Mouse (Mus musculus): ENCODE data around the gene Vmp1. TPM values are rescaled to one million over a fixed set of nuclear protein-coding genes. Genes with fewer than 3 reads are reported as not detected.
A peak's percentile ranks its signal among the peaks of the same experiment; 100 is the strongest.

Gene Vmp1
- polyA plus RNA-seq, 1 experiment from 2014 or later = 99.7 TPM

GRCm38 (mm10) chr11:86571047-86571855, 112.4 kb downstream of the Vmp1 start:
- DNase-seq (ENCODE audit: low spot score) (peak; percentile 70), ATAC-seq (replicated peaks; ENCODE audit: insufficient number of reproducible peaks, low FRiP score, low TSS enrichment, low read depth) (peak; percentile 61)
- H3K4me2 ChIP-seq (ENCODE audit: low read depth, low read length) = no peak overlapping the region
- H3K36me3 ChIP-seq (replicated peaks; ENCODE audit: control insufficient read depth, insufficient read depth, low read depth, low read length) = no peaks in the 10 kb centered on the region
- H3K9ac ChIP-seq (replicated peaks; ENCODE audit: low read length) = no peak overlapping the region; the same call in 1 of the 2 replicates
- H3K4me1 ChIP-seq (ENCODE audit: control insufficient read depth, insufficient read depth, low read length) = no peaks in the 10 kb centered on the region; the same call in 1 of the 2 replicates
- no peaks in the 10 kb centered on the region for H3K9me3 ChIP-seq (replicated peaks; ENCODE audit: control insufficient read depth, low read length)
- no peak overlapping the region for H3K4me3 ChIP-seq (ENCODE audit: low read depth, low read length)
- H3K27ac ChIP-seq (replicated peaks; ENCODE audit: low read depth, low read length) = peak overlapping the region; percentile 72
- no peaks in the 10 kb centered on the region for H3K27me3 ChIP-seq (ENCODE audit: control insufficient read depth, insufficient read depth, low read length)
- 29% methylated on average over 15 of the region's 15 CpGs for WGBS

- ATAC-seq (replicated peaks; ENCODE audit: insufficient number of reproducible peaks, low FRiP score, low TSS enrichment, low read depth) = peak; percentile 56; the same call in 1 of the 2 replicates
- peak; percentile 82 for DNase-seq (ENCODE audit: low spot score)
- peak overlapping the region; percentile 63; the same call in 1 of the 2 replicates for H3K27ac ChIP-seq (replicated peaks; ENCODE audit: low read depth, low read length)
Measured at GRCm38 (mm10) chr11:86570261-86570746, 113.3 kb downstream of the Vmp1 start.

GRCm38 (mm10) chr11:86568425-86568824, 115.2 kb downstream of the Vmp1 start:
- Histone ChIP-seq H3K36me3 (replicated peaks; ENCODE audit: control insufficient read depth, insufficient read depth, low read depth, low read length) (no peaks in the 10 kb centered on the region), H3K4me1 (ENCODE audit: control insufficient read depth, insufficient read depth, low read length) (no peaks in the 10 kb centered on the region; the same call in 1 of the 2 replicates), H3K9ac (replicated peaks; ENCODE audit: low read length) (no peak overlapping the region), H3K27me3 (ENCODE audit: control insufficient read depth, insufficient read depth, low read length) (no peaks in the 10 kb centered on the region), H3K27ac (replicated peaks; ENCODE audit: low read depth, low read length) (no peak overlapping the region), H3K4me3 (ENCODE audit: low read depth, low read length) (no peak overlapping the region), H3K9me3 (replicated peaks; ENCODE audit: control insufficient read depth, low read length) (no peaks in the 10 kb centered on the region), H3K4me2 (ENCODE audit: low read depth, low read length) (no peak overlapping the region)
- ATAC-seq (replicated peaks; ENCODE audit: insufficient number of reproducible peaks, low FRiP score, low TSS enrichment, low read depth) (no peak), DNase-seq (ENCODE audit: low spot score) (peak; percentile 60)
- 68% methylated on average over 3 of the region's 3 CpGs for WGBS

More at GRCm38 (mm10) chr11:86570261-86570746, 113.3 kb downstream of the Vmp1 start:
- Histone ChIP-seq H3K9me3 (replicated peaks; ENCODE audit: control insufficient read depth, low read length) (no peaks in the 10 kb centered on the region), H3K4me2 (ENCODE audit: low read depth, low read length) (no peak overlapping the region), H3K4me1 (ENCODE audit: control insufficient read depth, insufficient read depth, low read length) (no peaks in the 10 kb centered on the region; the same call in 1 of the 2 replicates), H3K9ac (replicated peaks; ENCODE audit: low read length) (no peak overlapping the region), H3K4me3 (ENCODE audit: low read depth, low read length) (no peak overlapping the region), H3K36me3 (replicated peaks; ENCODE audit: control insufficient read depth, insufficient read depth, low read depth, low read length) (no peaks in the 10 kb centered on the region), H3K27me3 (ENCODE audit: control insufficient read depth, insufficient read depth, low read length) (no peaks in the 10 kb centered on the region)
- 16% methylated on average over 9 of the region's 9 CpGs for WGBS

GRCm38 (mm10) chr11:86558258-86558657, 125.4 kb downstream of the Vmp1 start:
- 94% methylated on average over 4 of the region's 4 CpGs for WGBS

GRCm38 (mm10) chr11:86553525-86553924, 130.1 kb downstream of the Vmp1 start:
- Histone ChIP-seq H3K4me1 (ENCODE audit: control insufficient read depth, insufficient read depth, low read length) (no peaks in the 10 kb centered on the region), H3K4me3 (ENCODE audit: low read depth, low read length) (no peak overlapping the region), H3K27ac (replicated peaks; ENCODE audit: low read depth, low read length) (no peak overlapping the region), H3K4me2 (ENCODE audit: low read depth, low read length) (no peak overlapping the region), H3K27me3 (ENCODE audit: control insufficient read depth, insufficient read depth, low read length) (no peaks in the 10 kb centered on the region), H3K36me3 (replicated peaks; ENCODE audit: control insufficient read depth, insufficient read depth, low read depth, low read length) (no peaks in the 10 kb centered on the region; the same call in 1 of the 2 replicates), H3K9me3 (replicated peaks; ENCODE audit: control insufficient read depth, low read length) (no peaks in the 10 kb centered on the region), H3K9ac (replicated peaks; ENCODE audit: low read length) (no peak overlapping the region)
- ATAC-seq (replicated peaks; ENCODE audit: insufficient number of reproducible peaks, low FRiP score, low TSS enrichment, low read depth) (no peak), DNase-seq (ENCODE audit: low spot score) (no peak)
- WGBS = 91% methylated on average over 6 of the region's 6 CpGs

More at GRCm38 (mm10) chr11:86558258-86558657, 125.4 kb downstream of the Vmp1 start:
- H3K4me3 ChIP-seq (ENCODE audit: low read depth, low read length) = no peak overlapping the region
- no peaks in the 10 kb centered on the region for H3K9me3 ChIP-seq (replicated peaks; ENCODE audit: control insufficient read depth, low read length)
- H3K36me3 ChIP-seq (replicated peaks; ENCODE audit: control insufficient read depth, insufficient read depth, low read depth, low read length) = no peaks in the 10 kb centered on the region
- H3K4me2 ChIP-seq (ENCODE audit: low read depth, low read length) = no peak overlapping the region
- H3K9ac ChIP-seq (replicated peaks; ENCODE audit: low read length) = no peak overlapping the region
- ATAC-seq (replicated peaks; ENCODE audit: insufficient number of reproducible peaks, low FRiP score, low TSS enrichment, low read depth) = no peak
- H3K27me3 ChIP-seq (ENCODE audit: control insufficient read depth, insufficient read depth, low read length) = no peaks in the 10 kb centered on the region
- no peaks in the 10 kb centered on the region for H3K4me1 ChIP-seq (ENCODE audit: control insufficient read depth, insufficient read depth, low read length)
- no peak overlapping the region for H3K27ac ChIP-seq (replicated peaks; ENCODE audit: low read depth, low read length)
- no peak for DNase-seq (ENCODE audit: low spot score)

GRCm38 (mm10) chr11:86547412-86547811, 136.2 kb downstream of the Vmp1 start:
- H3K27me3 ChIP-seq (ENCODE audit: control insufficient read depth, insufficient read depth, low read length) = no peaks in the 10 kb centered on the region
- H3K4me3 ChIP-seq (ENCODE audit: low read depth, low read length) = no peak overlapping the region
- ATAC-seq (replicated peaks; ENCODE audit: insufficient number of reproducible peaks, low FRiP score, low TSS enrichment, low read depth) (no peak), DNase-seq (ENCODE audit: low spot score) (no peak)
- H3K9ac ChIP-seq (replicated peaks; ENCODE audit: low read length) = no peak overlapping the region
- no peak overlapping the region for H3K4me2 ChIP-seq (ENCODE audit: low read depth, low read length)
- no peak overlapping the region for H3K27ac ChIP-seq (replicated peaks; ENCODE audit: low read depth, low read length)
- 95% methylated on average over 1 of the region's 1 CpGs for WGBS
- H3K9me3 ChIP-seq (replicated peaks; ENCODE audit: control insufficient read depth, low read length) = no peaks in the 10 kb centered on the region
- H3K36me3 ChIP-seq (replicated peaks; ENCODE audit: control insufficient read depth, insufficient read depth, low read depth, low read length) = no peaks in the 10 kb centered on the region; the same call in 1 of the 2 replicates
- peaks cover 2% of the 10 kb centered on the region; the same call in 1 of the 2 replicates for H3K4me1 ChIP-seq (ENCODE audit: control insufficient read depth, insufficient read depth, low read length)

DNA sequence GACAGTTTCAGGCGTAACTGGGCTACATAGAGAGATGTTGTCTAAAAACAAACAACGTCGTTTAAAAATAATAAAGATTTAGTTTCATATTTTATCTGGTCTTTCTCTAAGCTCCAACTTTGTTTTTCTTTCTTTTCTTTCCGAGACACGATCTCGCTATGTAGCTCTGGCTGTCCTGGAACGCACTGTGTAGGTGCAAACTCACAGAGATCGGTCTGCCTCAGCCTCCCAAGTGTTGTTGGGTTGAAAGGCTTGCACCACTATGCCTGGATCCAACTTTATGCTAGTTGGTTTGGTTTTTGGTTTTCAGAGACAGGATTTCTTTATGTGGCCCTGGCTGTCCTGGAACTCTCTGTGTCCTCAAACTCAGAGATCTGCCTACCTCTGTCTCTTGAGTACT, 138.1 kb downstream of the Vmp1 start:
- Histone ChIP-seq H3K9me3 (replicated peaks; ENCODE audit: control insufficient read depth, low read length) (no peaks in the 10 kb centered on the region), H3K9ac (replicated peaks; ENCODE audit: low read length) (peak overlapping the region; percentile 46), H3K27me3 (ENCODE audit: control insufficient read depth, insufficient read depth, low read length) (no peaks in the 10 kb centered on the region), H3K4me1 (ENCODE audit: control insufficient read depth, insufficient read depth, low read length) (peaks cover 2% of the 10 kb centered on the region; the same call in 1 of the 2 replicates), H3K27ac (replicated peaks; ENCODE audit: low read depth, low read length) (no peak overlapping the region), H3K36me3 (replicated peaks; ENCODE audit: control insufficient read depth, insufficient read depth, low read depth, low read length) (no peaks in the 10 kb centered on the region; the same call in 1 of the 2 replicates), H3K4me3 (ENCODE audit: low read depth, low read length) (peak overlapping the region; percentile 96), H3K4me2 (ENCODE audit: low read depth, low read length) (peak overlapping the region; percentile 27; the same call in 1 of the 2 replicates)
- no peak for ATAC-seq (replicated peaks; ENCODE audit: insufficient number of reproducible peaks, low FRiP score, low TSS enrichment, low read depth)
- 77% methylated on average over 8 of the region's 8 CpGs for WGBS
- no peak for DNase-seq (ENCODE audit: low spot score)

Data from embryonic facial prominence, embryonic 11.5 days (tissue).